Mouse (Mus musculus) monocyte, adult 59 days (primary cell): ENCODE results near the gene Trim37. TPM values are rescaled to one million over a fixed set of nuclear protein-coding genes. Genes with fewer than 3 reads are reported as not detected.

Experiments used
- total RNA-seq, 2 experiments: library from RNA; stranded (reverse); gene quantifications; one replicate each; pipeline ENCODE4 v1.2.4; 2023

The Trim37 gene
- total RNA-seq = 1 to 10 TPM; 8.0 to 8.6 TPM

DNA sequence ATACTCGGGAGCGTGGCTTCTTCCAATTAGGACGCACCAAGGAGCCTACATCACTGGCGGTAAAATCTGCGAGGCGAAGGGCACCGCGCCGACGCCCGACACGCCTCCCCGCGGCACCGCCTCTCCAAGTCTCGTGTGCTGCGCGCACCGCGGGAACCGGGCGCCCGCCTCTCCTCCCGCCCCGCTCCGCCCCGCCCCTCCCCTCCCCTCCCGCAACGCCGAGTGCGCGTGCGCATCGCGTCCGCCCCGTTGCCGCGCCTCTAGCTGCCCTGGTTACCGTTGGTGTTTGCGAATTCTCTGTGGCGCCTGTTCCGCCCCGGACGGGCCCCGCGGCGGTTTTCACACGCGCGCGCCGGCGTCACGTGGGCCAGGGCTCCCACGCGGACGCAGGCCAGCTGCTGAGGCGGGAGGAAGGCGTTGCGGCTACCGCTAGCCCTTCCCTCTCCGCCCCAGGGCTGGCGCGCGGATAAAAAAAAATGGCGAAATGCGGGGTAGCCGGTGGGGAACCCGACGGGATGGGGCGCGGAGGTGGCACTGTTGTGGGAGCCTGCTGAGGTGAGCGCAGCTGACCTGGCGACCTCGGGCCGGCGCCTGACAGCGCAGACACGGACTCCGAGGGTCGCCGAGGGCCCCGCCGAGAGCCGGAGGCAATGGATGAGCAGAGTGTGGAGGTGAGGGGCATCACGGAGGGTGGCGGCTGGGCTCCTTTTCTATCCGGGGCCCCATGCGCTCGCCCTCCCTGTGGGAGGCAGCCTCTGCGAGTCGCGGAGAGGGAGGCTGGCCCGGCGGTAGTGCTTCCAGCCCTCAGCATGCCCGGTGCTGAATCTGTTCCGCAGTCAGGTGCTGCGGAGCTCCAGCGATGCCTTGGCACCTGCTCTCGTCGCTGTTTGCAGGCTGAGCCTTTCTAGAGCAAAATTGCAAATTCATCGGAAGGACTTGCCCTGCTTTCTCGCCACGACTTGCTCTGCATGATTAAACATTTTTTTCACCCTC is at the start of gene Trim37:
Gene Trim37 (plus strand): TSS at position 254 of the 993 bp plus-strand sequence.

DNA sequence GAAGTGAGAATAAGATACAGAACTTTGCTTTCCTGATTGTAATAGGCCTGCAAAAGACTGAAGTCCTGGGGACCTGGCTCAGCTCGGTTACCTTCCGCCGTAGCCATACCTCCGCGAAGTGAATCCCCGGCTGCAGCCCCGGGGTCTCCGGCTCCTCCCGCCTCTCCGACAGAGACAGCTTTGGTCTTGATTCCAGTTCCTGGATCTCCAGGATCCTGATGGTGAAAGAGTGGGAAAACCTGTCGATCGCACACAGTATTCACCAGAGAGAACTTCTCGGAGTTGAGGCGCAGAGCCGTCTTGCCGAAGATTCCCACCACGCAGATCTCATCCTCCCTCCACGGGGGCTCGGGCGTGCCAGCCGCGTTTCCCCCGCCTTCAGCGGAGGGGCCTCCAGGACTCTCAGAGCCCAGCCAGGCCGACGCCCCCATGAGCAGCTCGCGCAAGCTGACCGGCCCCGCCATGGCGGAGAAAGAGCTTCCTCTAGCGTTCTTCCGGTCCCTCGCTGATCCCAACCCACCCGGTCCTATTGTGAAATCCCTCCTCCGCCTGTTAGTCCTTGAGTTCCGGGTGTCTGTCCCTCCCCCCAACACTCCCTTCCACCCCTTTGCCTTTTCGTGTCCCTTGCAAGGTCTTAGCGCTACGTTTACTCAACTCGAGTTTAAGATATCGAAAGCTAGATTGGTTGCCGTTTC is 40.4 kb upstream of the Trim37 start, which contains the start of gene Smg8:
Gene Smg8 (minus strand): TSS at position 485 of the 695 bp plus-strand sequence.

DNA sequence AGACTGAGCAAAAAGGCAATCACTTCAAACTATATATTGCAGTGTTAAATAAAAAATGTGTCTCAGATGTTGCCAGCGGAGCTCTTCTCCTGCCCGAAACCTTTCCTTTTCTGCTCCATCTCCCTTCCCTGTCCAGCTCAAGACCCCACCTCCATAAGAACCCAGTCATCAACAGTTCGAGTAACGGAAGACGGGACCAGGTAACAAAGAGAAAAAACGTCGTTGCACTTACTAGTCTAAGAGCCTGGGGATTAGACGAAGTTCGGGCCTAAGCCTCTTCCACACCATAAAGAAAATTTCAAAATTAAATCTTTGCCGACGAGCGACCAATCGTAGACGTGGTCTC is 18.5 kb upstream of the Trim37 start, which contains the start of gene Prr11:
Gene Prr11 (minus strand): TSS at position 300 of the 346 bp plus-strand sequence.

GRCm38 (mm10) chr11:87108755-87109518 is 17.9 kb upstream of the Trim37 start, which contains the start of gene Ska2:
TSS of gene Ska2 (plus strand) at chr11:87109234.

Other genes with a start within 250 kb of the Trim37 start
- gene Ypel2, start 133.4 kb upstream of the Trim37 start, total RNA-seq = 10 to 100 TPM; 17.0 to 17.3 TPM
- 1 to 10 TPM; 3.9 to 5.0 TPM for gene Gdpd1, start 53.0 kb upstream of the Trim37 start, total RNA-seq
- gene Smg8, start 40.3 kb upstream of the Trim37 start, total RNA-seq = 10 to 100 TPM; 17.1 to 17.5 TPM
- under 1 TPM; 0.24 to 0.39 TPM for gene Prr11, start 18.4 kb upstream of the Trim37 start, total RNA-seq
- gene Ska2, start 17.8 kb upstream of the Trim37 start, total RNA-seq = 1 to 10 TPM; 1.9 to 2.3 TPM
- gene Ppm1e, start 231.9 kb downstream of the Trim37 start, total RNA-seq = 1 to 10 TPM; 1.0 to 1.2 TPM